Mouse (Mus musculus) cerebellum, postnatal 10 days (tissue): Measurements from ENCODE around the gene Cenpa.

Experiments used
- DNase-seq, 2 experiments: peaks; one replicate each; pipeline ENCODE4 v3.0.0; 2021; ENCODE audit warnings: mixed read lengths in 2 of 2

Gene Cenpa

DNA sequence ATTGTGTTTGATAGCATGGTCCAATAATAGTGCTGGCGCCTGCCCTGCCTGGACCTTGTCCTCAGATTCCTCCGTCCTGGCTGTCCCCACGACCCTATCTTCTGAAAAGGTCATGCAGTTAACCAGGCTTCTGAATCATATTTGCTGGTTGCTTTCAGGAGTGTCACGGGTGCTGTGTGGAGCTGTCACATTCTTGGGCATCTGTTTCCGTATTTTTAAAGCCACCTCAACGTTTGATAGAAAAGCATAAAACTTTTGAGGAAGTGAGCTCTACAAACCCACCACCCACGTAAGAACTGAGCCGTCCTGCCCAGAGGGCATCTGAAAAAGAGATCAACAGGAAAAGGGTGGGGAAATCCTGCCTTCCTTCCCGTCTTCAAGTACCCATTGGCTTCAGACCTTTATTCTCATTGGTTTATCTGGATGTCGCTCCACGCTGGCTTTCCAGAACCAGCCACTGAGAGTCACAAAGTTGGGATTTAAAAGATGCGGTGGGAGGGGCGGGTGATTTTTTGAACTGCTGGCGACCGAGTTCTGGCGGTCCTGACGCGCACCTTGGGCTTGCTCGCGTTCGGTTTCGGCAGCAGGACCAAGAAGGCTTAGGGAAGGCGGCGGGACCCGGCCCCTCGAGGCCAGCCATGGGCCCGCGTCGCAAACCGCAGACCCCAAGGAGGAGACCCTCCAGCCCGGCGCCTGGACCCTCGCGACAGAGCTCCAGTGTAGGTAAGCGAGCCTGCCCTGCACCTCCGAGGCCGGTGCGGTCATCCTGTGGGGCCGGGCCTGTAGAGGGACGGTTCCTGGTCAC is at the start of gene Cenpa:
Cenpa (plus strand) TSS at position 387 of the 805 bp plus-strand sequence.
- peak; percentile 93 for DNase-seq

- DNase-seq, result no peak
Observed at GRCm38 (mm10) chr5:30617357-30617756, 49.2 kb upstream of the Cenpa start.

- DNase-seq, result peak; percentile 45 to 46
Observed at GRCm38 (mm10) chr5:30617851-30618250, 48.7 kb upstream of the Cenpa start.

- no peak for DNase-seq
Observed at GRCm38 (mm10) chr5:30618376-30619003, 48.1 kb upstream of the Cenpa start.

GRCm38 (mm10) chr5:30619211-30619610 is 47.4 kb upstream of the Cenpa start:
- peak in 1 of 2 experiments; percentile 37 for DNase-seq

- DNase-seq, result no peak
Observed at GRCm38 (mm10) chr5:30620567-30620966, 46.0 kb upstream of the Cenpa start.

- DNase-seq, result no peak
Observed at GRCm38 (mm10) chr5:30621211-30621790, 45.3 kb upstream of the Cenpa start.

GRCm38 (mm10) chr5:30621844-30622176 is 44.8 kb upstream of the Cenpa start:
- DNase-seq, result peak in 1 of 2 experiments; percentile 49

GRCm38 (mm10) chr5:30622177-30622840 is 44.3 kb upstream of the Cenpa start:
- DNase-seq, result peak; percentile 47 to 55

DNA sequence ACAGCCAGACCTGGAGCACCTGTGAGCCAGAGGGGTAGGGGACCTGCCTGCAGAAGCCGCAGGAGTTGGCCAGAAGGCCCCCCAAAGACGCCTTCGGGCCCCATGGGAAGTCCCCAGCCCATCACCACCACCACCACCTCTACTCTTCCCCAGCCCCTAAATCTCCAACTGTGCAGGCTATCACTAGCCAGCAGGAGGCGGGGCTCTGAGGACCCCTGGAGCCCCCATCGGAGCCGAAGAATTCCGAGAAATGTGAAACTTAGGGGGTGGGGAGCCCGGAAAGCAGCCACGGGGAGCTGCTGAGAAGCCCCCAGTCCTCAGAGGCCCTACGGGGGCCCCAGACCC is 43.8 kb upstream of the Cenpa start:
- no peak for DNase-seq

- no peak for DNase-seq
Observed at GRCm38 (mm10) chr5:30623380-30623779, 43.2 kb upstream of the Cenpa start.

DNA sequence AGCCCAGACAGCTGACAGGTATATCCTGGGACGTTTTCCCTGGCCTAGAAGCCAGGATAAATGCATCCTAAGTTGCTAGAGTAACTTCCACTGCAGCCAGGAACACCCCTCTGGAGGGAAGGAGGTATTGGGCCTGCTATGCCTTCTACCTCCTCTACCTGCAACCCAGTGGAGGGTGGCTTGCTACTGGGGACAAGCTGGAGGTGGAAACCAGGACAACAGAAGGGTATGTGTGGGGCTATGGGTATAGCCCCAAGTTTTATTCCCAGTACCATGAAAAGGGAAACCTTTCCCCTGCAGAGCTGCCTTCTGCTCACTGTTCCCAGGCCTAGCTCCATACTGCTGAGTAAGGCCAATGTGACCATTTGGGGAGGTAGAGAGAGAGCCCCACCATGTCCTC is 42.3 kb upstream of the Cenpa start:
- DNase-seq, result no peak

DNA sequence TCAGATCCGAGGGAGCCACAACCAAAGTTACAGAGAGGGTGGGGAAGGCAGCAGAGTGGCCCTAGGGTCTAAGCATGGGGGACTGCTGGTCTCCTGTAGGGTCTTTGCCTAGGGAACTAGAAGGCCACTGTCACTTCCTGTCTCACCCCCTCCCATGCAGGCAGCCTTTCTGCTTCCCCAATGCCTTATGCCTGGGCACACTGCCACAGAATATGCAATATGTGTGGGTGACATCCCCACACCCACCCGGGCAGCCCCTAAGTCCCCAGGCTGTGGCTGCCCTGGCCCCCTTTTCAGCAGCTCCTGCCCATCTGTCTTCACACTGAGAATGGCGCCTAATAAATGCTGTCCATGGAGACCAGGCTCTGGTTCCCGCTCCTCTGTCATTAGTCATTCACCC is 41.7 kb upstream of the Cenpa start:
- no peak for DNase-seq

DNA sequence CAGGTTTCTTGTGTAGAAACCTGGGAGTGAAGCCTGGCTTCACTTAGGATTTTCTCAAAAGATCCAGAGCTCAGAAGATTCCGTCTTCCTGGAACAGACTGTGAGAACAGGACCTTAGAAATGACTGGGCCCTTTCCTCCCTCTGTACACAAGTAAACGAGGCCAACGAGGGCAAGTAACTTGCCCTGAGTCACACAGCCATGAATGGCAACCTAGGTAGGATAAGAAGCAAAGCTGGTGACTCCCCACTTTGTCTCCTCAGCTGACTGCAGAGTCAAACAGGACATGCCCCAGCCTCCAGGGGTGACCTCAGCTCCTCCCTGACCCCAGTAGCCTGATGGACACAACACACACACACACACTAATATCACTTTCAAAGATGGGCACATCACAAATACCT is 41.2 kb upstream of the Cenpa start:
- DNase-seq, result no peak

GRCm38 (mm10) chr5:30626331-30627105 is 40.1 kb upstream of the Cenpa start:
- DNase-seq, result no peak

GRCm38 (mm10) chr5:30628511-30628910 is 38.1 kb upstream of the Cenpa start:
- no peak for DNase-seq

- no peak for DNase-seq
Observed at GRCm38 (mm10) chr5:30630401-30630800, 36.2 kb upstream of the Cenpa start.

GRCm38 (mm10) chr5:30632134-30632533 is 34.4 kb upstream of the Cenpa start:
- no peak for DNase-seq

GRCm38 (mm10) chr5:30636994-30637393 is 29.6 kb upstream of the Cenpa start:
- DNase-seq, result peak; percentile 33 to 41

- peak; percentile 88 to 89 for DNase-seq
Observed at GRCm38 (mm10) chr5:30638041-30638440, 28.5 kb upstream of the Cenpa start.

DNA sequence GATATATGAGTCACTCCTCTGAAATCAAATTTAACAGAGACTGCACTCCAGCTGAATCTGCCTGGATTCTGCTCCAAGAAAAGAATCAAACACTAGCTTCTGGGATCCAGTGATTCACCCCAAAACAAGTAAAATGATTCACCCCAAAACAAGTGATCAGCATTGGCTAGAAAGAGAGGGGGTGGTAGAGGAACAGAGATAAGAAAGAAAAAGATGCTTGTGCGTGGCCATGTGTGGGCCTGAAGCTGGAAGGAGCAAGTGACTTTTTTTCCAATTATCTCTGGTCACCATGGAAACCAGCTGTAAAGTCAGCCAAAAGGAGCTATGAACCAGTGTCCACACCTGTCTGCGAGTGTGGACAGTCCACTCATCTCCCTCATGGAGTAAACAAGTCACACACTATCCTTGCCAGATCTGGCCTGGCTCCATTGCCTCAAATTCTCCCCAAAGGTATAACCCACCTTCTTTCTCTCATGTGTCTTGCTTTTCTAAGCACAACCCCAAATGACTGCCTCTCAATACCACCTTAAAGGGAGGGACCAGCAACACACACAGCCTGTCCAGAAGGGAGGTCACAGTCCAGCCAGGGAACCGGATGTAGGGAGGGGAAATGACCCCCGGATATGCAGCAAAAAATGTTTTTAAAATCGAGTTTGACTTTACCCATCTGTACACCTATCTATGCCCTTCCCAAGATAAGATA is 22.9 kb upstream of the Cenpa start:
- no peak for DNase-seq

- no peak for DNase-seq
Observed at GRCm38 (mm10) chr5:30646036-30646435, 20.5 kb upstream of the Cenpa start.
